Mouse (Mus musculus) gastrocnemius, postnatal 36 days (tissue): ENCODE data around the gene Traf1. TPM values are rescaled to one million over a fixed set of nuclear protein-coding genes. Genes with fewer than 3 reads are reported as not detected.

ENCODE experiments used
- DNase-seq, 2 experiments: peaks; one replicate each; pipeline ENCODE4 v3.0.0; 2022
- intact Hi-C: fragments of 180-260 bp; cut with DNase I; formaldehyde crosslinking; loops from one replicate; pipeline ENCODE4 v1.15.1; 2025
- total RNA-seq, 2 experiments: library from RNA; stranded (reverse); gene quantifications; 2 replicates each; pipeline ENCODE4 v1.2.3; 2021

The Traf1 gene
- total RNA-seq, 2 experiments from 2014 or later = 0.76 to 1.1 TPM

DNA sequence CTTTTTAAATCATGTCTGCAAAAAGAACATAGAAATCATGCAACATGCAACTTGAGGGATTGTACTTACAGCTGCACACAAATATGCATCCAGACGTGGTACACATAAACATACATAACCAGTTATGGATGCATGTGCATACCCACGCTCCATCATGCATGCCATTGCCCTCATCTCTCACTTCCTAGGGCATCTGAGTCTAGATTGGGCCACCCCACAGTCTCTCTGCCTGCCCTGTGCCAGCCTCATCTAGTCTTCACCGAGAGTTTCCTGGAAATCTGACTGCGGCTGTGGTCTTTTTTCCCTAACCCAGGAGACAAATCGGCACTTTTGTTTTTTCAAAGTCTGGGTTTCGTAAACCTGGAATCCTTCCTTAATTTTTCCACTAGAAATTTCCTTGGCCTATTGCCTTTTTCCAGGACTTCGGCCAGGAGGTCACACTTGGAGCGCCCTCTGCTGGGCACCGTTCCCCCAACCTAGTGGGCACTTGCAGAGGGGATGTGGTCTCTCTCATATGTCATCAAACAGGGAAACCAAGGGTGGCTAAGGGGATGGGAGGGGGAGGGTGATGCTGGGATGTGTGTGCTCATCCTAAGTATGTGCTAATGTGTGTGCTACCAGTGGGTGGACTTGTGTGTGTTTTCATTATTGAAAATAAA is 8.6 kb upstream of the Traf1 start:
- intact Hi-C loops = loop anchor here (5.0 kb wide), 4 partner anchors 73 to 303 kb away; partner anchors contain the start of genes Cutal and Psmd5

DNA sequence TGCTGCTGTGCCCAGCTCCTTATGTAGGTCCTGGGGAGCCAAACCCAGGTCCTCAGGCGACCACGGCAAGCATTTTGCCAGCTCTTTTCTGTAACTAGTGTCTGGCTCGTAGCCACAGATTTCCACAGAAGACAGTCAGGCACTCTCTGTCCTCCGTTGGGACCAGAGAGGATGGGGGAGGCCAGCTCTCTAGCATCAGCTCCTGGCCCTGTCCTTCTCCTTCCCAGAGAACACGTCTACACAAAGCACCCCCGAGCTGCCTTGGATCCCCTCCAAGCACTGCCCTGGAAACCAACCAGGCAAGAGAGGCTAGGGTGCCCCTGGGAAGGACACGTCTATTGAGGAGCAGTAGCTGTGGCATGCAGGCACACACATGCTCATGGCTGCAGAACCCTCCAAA is 7.6 kb upstream of the Traf1 start:
- intact Hi-C loops = no loop called here
- no peak for DNase-seq

More for the DNA sequence above, 8.6 kb upstream of the Traf1 start:
- peak; percentile 73 to 75 for DNase-seq

DNA sequence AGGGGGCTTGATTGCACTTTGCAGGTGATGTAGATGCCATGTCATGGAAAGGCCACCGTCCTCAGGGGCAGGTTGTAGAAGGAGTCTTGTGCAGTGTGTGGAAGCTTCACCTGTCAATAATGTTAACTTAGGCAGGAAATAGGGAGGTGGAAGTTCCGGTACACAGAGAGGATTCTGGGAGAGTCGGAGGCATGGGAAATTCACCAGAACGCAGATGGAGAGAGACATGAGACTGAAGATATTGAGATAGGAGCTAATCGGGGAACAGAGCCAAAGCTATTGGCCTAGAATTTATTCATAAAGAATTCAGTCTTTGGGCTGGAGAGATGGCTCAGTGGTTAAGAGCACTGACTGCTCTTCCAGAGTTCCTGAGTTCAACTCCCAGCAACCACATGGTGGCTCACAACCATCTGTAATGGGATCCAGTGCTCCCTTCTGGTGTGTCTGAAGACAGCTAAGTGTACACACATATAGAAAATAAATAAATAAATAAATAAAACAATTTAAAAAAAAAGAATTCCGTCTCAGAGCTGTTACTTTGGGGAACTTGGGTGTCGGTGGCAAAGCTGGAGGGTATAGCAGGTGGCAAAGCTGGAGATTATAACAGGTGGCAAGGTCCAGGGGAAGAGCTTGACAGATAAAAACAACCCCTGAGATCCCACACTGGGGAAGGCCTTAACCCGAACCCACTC is 4.8 kb upstream of the Traf1 start:
- no peak for DNase-seq
- intact Hi-C loops = no loop called here

DNA sequence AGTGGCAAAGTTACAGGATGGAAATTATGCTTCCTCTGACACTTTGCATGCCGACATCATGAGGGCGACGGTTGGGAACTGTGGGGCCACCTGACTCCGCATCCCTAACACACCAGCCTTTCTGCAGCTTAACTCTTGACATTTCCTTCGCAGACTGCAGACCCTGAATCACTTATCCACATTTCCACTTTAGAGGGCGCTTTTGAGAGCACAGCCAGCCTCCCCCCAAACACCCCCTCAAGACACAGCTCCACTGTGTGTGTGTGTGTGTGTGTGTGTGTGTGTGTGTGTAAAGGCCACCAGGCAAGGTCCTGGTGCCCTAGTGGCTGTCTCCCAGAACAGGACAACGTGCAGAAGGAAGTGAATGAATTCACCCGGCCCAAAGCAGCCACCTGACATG is 4.2 kb upstream of the Traf1 start:
- DNase-seq = no peak
- intact Hi-C loops = no loop called here

- DNase-seq = no peak
- intact Hi-C loops = no loop called here
Measured at GRCm38 (mm10) chr2:34965293-34965692, 3.7 kb upstream of the Traf1 start.

DNA sequence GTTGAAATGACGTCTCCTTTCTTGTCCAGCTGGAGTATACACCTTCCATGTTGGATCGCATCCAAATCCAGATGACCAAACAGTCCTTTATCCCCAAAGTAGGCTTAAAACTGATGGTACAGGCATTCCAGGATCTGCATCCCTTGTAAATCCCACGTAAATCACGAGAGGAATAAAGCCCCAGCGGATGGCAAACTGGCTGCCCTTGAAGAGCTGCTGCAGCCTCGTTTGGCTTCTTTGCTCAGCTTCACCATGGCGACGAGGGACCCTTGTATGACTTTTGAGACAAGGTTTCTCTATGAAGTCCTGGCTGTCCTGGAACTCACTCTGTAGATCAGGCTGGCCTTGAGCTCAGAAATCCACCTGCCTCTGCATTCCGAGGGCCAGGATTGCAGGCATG is 3.1 kb upstream of the Traf1 start:
- intact Hi-C loops = no loop called here
- DNase-seq = no peak

DNA sequence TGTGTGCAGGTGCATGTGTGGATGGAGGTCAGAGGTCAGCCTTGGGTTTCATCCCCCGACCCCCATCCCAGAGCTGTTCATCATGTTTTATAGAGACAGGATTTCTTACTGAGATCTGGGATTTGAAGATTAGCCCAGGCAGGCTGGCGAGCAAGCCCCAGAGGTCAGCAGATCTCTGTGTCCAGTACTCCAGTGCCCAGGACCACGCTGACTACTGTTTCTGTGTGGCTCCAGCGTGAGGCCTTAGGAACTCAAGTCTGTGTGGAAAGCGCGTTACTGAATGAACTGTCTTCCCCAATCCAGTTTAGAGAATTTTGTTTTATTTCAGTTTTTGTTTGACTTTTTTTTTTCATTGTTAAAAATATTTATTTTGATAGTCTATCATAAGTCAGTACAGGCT is 2.7 kb upstream of the Traf1 start:
- intact Hi-C loops = no loop called here
- DNase-seq = no peak

DNA sequence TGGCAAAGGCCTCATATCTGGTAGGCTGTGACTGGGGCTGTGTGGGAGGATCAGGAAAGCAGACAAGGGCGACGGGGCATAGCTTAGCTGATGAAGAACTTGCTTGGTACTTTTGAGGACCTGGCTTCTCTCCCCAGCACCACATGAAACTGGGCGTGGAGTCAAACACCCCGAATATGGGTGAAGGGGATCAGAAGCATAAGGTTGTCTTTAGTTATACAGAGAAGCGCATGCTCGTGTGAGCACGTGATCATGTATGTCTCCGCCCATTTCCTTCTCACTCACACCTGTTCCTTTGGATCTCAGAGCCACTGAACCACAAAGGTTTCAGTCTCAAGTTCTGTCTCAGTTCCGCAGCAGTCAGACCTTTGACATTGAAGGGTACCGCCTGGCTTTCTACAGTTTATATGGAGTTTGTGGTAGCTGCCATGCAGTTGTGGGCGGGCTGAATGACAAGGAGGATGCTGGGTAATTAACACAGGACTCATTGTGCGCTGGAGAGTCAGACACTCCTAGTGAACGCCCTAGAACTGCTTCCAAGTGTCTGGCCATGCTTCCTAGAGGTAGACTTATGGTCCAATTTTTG is 1.9 kb upstream of the Traf1 start:
- DNase-seq = no peak
- intact Hi-C loops = no loop called here

DNA sequence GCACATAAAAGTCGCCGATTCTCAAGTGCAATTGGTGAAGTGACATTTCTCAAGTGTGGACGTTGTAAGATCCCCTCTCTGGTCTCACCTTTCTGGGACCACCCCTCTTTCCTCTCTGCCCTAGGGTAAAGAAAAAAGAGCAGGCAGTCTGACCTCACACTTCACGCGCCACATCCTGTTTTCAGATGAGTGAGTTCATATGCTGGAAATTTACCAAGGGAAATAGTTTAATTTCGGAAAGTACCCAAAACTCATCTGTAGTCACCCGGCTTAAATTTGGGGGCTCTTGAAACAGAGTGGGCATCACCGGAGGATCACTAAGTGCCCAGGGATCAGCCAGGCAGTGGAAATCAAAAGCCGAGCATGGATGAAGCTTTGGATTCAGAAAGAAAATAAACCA is 1.3 kb upstream of the Traf1 start:
- intact Hi-C loops = no loop called here
- DNase-seq = no peak

DNA sequence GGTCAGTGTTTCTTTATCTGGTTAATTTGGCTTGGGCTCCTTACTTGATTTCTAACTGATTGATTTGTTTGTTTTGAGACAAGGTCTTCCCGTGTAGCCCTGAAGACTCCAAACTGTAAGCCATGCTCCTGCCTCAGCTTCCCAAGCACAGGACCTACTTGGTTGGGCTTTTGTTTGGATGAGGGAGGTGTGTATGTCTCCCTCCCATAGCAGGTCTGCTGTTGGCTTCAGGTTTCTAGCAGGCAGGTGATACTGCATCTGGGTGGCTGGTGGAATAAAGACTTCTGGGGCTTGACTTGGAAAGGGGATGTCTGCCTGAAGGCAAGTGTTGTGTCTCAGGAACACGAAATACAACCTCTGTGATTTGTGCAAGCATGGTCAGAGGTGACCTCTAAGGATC is 639 bp upstream of the Traf1 start:
- DNase-seq = no peak
- intact Hi-C loops = no loop called here

GRCm38 (mm10) chr2:34960966-34961365 is 606 bp downstream of the Traf1 start:
- intact Hi-C loops = no loop called here
- no peak for DNase-seq

- no peak for DNase-seq
- intact Hi-C loops = no loop called here
Measured at GRCm38 (mm10) chr2:34960466-34960865, 1.1 kb downstream of the Traf1 start.

- no peak for DNase-seq
- intact Hi-C loops = no loop called here
Measured at GRCm38 (mm10) chr2:34958582-34958981, 3.0 kb downstream of the Traf1 start.

GRCm38 (mm10) chr2:34958036-34958435 is 3.5 kb downstream of the Traf1 start:
- no peak for DNase-seq
- intact Hi-C loops = no loop called here

- DNase-seq = no peak
- intact Hi-C loops = no loop called here
Measured at GRCm38 (mm10) chr2:34957405-34957804, 4.2 kb downstream of the Traf1 start.

DNA sequence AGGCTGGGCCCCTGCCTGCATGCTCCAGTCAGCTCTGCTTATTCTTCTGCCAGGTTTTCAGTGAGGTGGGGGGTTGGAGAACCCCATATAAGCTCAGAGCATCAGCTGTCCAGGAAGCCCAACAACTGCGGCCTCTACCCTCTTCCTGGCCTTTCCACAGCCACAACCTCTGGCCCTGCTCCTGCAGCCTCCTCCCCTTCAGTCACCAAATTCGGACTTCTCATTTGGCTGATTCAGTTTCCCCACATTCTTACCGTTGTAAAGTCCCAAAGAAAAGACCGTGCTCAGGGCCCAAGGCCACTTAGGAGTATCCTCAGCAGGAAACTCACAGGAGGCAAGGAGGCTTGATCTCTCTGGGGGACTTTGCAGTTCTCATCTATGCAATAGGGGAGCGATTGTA is 4.6 kb downstream of the Traf1 start:
- no peak for DNase-seq
- intact Hi-C loops = no loop called here

- no peak for DNase-seq
Measured at GRCm38 (mm10) chr2:34954344-34954743, 7.2 kb downstream of the Traf1 start.

GRCm38 (mm10) chr2:34953547-34954116 is 7.9 kb downstream of the Traf1 start:
- intact Hi-C loops = no loop called here
- no peak for DNase-seq

More at GRCm38 (mm10) chr2:34954344-34954743, 7.2 kb downstream of the Traf1 start:
- intact Hi-C loops = no loop called here

DNA sequence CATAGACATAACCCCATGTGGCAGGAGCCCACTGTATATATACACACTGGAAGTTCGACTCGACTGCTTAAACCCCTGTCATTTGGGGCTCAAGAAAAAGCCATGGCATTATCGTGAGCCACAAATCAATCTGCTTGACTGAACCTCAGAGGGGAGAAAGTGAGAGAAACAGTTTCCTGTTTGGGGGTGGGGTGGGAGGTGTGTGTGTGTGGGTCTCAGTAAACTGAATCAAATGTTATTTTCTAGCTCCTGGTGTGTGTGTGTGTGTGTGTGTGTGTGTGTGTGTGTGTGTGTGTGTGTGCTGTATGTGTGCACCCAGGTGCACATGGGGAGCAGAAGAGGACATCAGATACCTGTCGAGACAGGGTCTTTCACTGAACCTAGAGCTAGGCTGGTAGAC is 8.6 kb downstream of the Traf1 start:
- intact Hi-C loops = no loop called here
- DNase-seq = no peak

DNA sequence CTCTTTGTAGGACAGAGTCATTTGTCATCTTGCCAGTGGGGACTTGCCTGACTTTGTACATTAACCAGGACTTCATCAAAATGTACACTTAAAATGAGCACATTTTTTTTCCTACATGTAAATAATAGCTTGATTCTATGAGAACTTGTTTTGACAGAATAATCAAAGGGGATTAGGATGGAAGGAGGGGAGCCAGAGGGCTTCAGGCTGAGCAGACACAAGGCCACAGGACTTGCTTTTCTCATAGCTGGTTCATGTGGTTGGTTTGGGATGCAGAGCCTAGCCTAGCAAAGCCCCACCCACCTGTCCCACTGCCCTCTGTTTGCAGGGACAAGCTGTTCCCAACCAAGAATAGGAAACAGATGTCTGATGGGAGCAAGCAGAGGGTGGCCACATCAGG is 10.1 kb downstream of the Traf1 start:
- no peak for DNase-seq
- intact Hi-C loops = no loop called here

GRCm38 (mm10) chr2:34948622-34949021 is 12.9 kb downstream of the Traf1 start:
- no peak for DNase-seq
- intact Hi-C loops = no loop called here

DNA sequence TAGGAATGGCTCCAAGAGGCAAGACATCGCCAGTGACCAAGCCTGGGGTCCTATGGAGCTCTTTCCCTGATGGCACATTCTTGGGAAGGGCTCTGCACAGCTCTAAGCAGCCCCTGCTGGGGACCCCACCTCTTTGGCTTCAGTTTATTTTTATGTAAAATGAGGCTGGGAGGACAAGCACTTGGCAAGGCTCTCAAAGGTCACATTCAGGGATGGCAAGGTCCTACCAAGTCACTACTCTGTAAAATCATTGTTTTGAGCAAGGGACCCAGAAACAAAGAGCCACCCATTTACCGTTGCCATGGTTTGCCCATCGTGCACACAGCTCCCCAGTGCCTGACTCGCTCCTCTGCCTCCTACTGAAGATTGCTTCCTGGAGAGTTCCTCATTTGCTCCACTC is 15.5 kb downstream of the Traf1 start:
- DNase-seq = no peak
- intact Hi-C loops = no loop called here
